Mouse (Mus musculus) ES-Bruce4 (cell line): ENCODE results near the gene Il12b.

Experiments used
- CTCF ChIP-seq: IDR thresholded peaks from one replicate; pipeline ENCODE4 v1.8.1; 2011; ENCODE audit warnings: low read depth, low read length
- POLR2A ChIP-seq: IDR thresholded peaks from one replicate; pipeline ENCODE4 v1.8.1; 2011; ENCODE audit warnings: low read length; ENCODE audit not compliant: insufficient read depth

DNA sequence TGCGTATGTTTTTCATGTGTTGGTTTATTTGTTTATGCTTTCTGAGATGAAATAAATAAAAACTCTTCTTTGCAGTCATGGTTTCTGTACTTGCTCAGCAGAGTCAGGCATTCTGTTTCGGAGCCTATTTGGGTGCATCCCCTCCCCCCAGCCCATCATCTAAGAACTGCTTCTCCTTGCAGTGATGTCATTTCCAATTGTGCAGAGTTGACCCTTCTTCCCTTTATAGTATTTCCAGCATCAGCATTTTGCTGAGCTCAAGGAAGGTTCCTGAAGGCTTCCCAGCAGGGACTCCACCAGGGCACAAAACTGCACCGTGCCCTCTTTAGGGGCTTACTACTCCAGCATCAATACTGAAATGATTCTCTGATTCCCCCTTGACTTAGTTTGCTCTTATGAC lies 14.7 kb downstream of the Il12b start:
- TF ChIP-seq CTCF (no peak), POLR2A (no peak)
